Mouse (Mus musculus) neural tube, postnatal 0 days (tissue): ENCODE data around the gene Olfr549. TPM values are rescaled to one million over a fixed set of nuclear protein-coding genes. Genes with fewer than 3 reads are reported as not detected.

ENCODE experiments used
- polyA plus RNA-seq: library from polyadenylated mRNA; unstranded; fragments of >200 nt; fragmentation: Nextera tagmentation; extraction: Ambion mirVana; gene quantifications from 2 replicates; pipeline ENCODE4 v1.2.1, GENCODE M21; 2015

The Olfr549 gene
- polyA plus RNA-seq, result not detected in 2 replicates

GRCm38 (mm10) chr7:102549570-102549969 lies at the start of gene Olfr549:
TSS of gene Olfr549 (plus strand) at chr7:102549870.

DNA sequence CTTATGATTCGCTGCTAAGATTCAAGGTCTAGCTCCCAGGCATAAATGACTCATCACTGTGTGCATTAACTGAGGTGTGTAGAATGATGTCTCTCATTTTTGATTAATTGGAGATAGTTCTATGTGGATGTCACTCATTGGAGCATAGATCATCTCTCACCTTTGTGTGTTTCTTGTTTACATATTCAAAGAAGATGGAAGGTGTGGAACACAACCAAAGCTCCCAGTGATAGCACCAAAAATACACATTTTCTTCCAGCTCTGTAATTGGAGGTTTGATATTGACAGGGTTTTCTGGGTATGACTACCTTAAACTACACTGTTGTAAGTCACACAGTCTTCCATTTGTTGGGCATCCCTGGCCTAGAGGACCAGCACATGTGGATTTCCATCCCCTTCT lies 15.2 kb upstream of the Olfr549 start, which contains the start of gene Olfr547:
Gene Olfr547, plus strand, starts transcription at position 301 of the 400 bp plus-strand sequence.

DNA sequence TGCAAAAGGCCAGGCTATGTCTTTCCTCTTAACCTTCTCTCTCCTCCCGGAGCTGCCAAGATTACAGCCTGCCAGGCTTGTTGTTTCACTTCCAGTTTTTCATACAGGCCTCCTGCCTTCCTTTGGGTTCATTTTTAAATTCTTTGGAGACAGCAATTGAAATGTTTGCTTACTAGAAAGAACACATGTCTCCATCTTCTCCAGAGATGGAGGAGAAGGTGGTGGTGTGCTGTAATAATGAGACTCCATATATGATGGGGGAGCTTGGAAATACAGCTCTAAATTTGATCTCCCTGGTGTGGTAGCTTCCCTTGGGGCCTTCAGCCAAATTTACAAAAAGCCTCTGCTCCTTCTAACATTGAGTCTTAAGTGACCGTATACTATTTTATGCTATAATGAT lies 9.1 kb upstream of the Olfr549 start, which contains the start of gene Olfr548-ps1:
Gene Olfr548-ps1, plus strand, starts transcription at position 301 of the 400 bp plus-strand sequence.

DNA sequence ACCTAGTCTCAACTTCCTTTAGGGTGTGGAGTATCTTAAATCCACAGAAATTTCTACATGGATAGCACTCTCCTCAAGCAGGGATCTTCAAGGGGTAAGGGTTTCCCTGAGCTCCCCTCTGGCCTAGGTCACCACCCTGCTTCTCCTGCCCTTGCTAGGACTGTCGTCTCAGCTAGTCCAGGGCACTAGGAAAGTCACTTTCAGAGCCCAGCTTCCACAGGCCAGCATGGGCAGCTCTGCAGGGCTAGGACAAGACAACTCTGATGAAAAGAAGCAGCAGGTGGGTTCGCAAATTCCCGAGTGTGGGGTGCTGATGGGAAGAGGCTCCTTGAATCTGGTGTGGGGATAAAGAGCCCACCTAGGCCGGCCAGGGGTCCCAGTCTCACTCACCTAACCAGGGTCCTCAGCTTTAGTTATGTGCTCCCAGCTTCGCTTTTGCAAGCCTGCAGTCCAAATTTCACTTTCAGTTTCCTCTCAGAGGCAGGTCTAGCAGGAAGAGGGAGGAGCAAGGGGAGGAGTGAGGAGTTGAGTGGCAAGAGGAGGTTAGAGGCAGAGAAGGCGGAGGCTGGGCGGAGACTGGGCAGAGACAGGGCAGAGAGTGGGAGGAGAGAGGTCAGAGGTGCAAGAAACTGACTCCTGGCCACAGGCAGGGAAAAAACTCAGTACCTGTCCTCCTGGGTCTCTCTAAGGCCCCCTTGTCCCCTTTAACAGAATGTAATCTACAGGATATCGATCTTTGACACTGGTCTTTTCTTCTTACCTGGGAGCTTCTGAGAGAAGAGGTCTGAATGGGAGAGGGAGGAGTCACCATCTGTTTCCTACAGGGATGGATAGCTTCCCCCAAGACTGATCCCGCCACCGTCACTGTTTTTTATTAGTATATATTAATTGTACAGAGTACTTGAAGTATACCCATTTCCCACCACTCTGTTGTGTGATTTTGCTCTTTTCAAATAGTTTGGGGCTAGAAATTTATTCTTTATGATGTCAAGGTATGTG lies 15.6 kb downstream of the Olfr549 start, which contains the start of gene Trim21:
Gene Trim21, minus strand, starts transcription at position 488 of the 999 bp plus-strand sequence.

DNA sequence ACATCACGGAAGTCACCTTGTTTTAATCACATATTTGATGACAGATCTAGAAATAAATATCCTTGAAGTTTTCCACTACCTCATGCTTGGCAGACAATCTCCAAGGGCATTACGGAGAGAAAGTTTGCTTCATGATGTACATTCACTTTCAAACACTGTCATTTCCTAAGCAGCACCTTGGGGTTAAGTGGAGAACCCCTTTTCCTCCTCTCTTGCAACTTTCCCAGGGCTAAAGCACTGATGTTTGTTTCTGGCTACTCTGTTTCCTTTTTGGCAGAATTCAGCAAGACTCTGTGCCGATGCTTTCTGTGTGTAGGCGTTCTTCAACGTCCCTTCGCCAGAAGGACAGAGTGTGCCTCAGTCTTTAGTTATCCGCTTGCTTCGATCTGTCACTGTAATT lies 21.5 kb downstream of the Olfr549 start, which contains the start of gene Olfr550:
Gene Olfr550, plus strand, starts transcription at position 301 of the 400 bp plus-strand sequence.

GRCm38 (mm10) chr7:102591786-102592185 lies 42.1 kb downstream of the Olfr549 start, which contains the start of gene Olfr551:
TSS of gene Olfr551 (minus strand) at chr7:102591886.

GRCm38 (mm10) chr7:102597378-102598031 lies 47.8 kb downstream of the Olfr549 start, which contains the start of gene Olfr552:
TSS of gene Olfr552 (plus strand) at chr7:102597770.

Other genes starting within 250 kb of the Olfr549 start
- 23.1 and 26.0 TPM in 2 replicates for gene Rrm1, start 108.2 kb upstream of the Olfr549 start, polyA plus RNA-seq
- gene Olfr543, start 68.2 kb upstream of the Olfr549 start, polyA plus RNA-seq, result 0.27 and 0.57 TPM in 2 replicates
- gene Olfr544, start 61.6 kb upstream of the Olfr549 start, polyA plus RNA-seq, result 0.06 TPM in 2 replicates
- gene Olfr545, start 50.3 kb upstream of the Olfr549 start, polyA plus RNA-seq, result 0.13 and 0.19 TPM in 2 replicates
- not detected in 2 replicates for gene Olfr547, start 15.1 kb upstream of the Olfr549 start, polyA plus RNA-seq
- gene Olfr548-ps1, start 9.0 kb upstream of the Olfr549 start, polyA plus RNA-seq, result not detected in 2 replicates
- 0.22 and 0.38 TPM in 2 replicates for gene Trim21, start 15.6 kb downstream of the Olfr549 start, polyA plus RNA-seq
- gene Olfr550, start 21.6 kb downstream of the Olfr549 start, polyA plus RNA-seq, result not detected in 2 replicates
- gene Olfr551, start 42.0 kb downstream of the Olfr549 start, polyA plus RNA-seq, result not detected in 2 replicates
- gene Olfr552, start 47.9 kb downstream of the Olfr549 start, polyA plus RNA-seq, result not detected in 2 replicates
- gene Olfr553, start 68.3 kb downstream of the Olfr549 start, polyA plus RNA-seq, result not detected in 2 replicates
- gene Olfr554, start 88.6 kb downstream of the Olfr549 start, polyA plus RNA-seq, result not detected in 2 replicates
- not detected in 2 replicates for gene Olfr555, start 109.0 kb downstream of the Olfr549 start, polyA plus RNA-seq
- not detected in 2 replicates for gene Olfr556, start 115.0 kb downstream of the Olfr549 start, polyA plus RNA-seq
- gene Trim68, start 137.5 kb downstream of the Olfr549 start, polyA plus RNA-seq, result 5.5 and 9.0 TPM in 2 replicates
- gene Olfr557, start 146.0 kb downstream of the Olfr549 start, polyA plus RNA-seq, result not detected in 2 replicates
- gene Olfr558, start 152.3 kb downstream of the Olfr549 start, polyA plus RNA-seq, result 0.17 and 0.25 TPM in 2 replicates
- gene Olfr33, start 169.2 kb downstream of the Olfr549 start, polyA plus RNA-seq, result not detected in 2 replicates
- not detected in 2 replicates for gene Olfr559, start 177.6 kb downstream of the Olfr549 start, polyA plus RNA-seq
- gene Olfr560, start 209.5 kb downstream of the Olfr549 start, polyA plus RNA-seq, result not detected in 2 replicates
- 0.12 and 0.17 TPM in 2 replicates for gene Olfr78, start 209.6 kb downstream of the Olfr549 start, polyA plus RNA-seq
- gene Olfr561, start 221.4 kb downstream of the Olfr549 start, polyA plus RNA-seq, result not detected in 2 replicates